Mouse (Mus musculus) ES-E14 (cell line): ENCODE results near the gene Rictor.

Source experiments
- CHD2 ChIP-seq: IDR thresholded peaks from 2 replicates; pipeline ENCODE4 v1.6.1; 2014; ENCODE audit warnings: mild to moderate bottlenecking, low read depth, low read length, inconsistent platforms
- MAFK ChIP-seq: IDR thresholded peaks from 2 replicates; pipeline ENCODE4 v1.6.1; 2014; ENCODE audit warnings: mild to moderate bottlenecking, low read depth, low read length, inconsistent platforms; ENCODE audit not compliant: insufficient read depth
- ZC3H11A ChIP-seq: IDR thresholded peaks from 2 replicates; pipeline ENCODE4 v1.6.1; 2012; ENCODE audit warnings: low read depth, mild to moderate bottlenecking, inconsistent platforms, low read length, borderline replicate concordance
- ZNF384 ChIP-seq: IDR thresholded peaks from 2 replicates; pipeline ENCODE4 v1.6.1; 2012; ENCODE audit warnings: low read depth, low read length, inconsistent platforms

DNA sequence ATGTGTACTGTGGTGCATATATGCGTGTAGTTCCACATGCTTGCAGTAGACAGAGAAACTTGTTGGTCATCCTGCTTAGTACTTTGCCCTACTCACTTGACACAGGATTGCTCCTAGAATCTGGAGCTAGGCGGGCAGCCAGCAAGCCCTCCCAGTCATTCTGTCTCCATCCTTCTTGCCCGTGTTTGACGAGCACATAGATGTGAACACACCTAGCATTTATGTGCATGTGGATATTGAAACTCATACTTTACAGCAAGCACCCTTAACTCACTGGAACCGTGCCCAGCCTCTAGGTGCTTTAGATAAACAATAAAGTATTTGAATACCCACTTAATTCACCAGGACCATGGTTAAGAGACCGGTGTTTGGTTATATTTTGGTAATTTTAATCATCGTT lies 81.8 kb downstream of the Rictor start:
- TF ChIP-seq ZNF384: no peak
- TF ChIP-seq MAFK: no peak
- TF ChIP-seq CHD2: no peak
- TF ChIP-seq ZC3H11A: no peak
